ENCODE assay signal across 9 mouse cellular contexts in the genomic region with DNA sequence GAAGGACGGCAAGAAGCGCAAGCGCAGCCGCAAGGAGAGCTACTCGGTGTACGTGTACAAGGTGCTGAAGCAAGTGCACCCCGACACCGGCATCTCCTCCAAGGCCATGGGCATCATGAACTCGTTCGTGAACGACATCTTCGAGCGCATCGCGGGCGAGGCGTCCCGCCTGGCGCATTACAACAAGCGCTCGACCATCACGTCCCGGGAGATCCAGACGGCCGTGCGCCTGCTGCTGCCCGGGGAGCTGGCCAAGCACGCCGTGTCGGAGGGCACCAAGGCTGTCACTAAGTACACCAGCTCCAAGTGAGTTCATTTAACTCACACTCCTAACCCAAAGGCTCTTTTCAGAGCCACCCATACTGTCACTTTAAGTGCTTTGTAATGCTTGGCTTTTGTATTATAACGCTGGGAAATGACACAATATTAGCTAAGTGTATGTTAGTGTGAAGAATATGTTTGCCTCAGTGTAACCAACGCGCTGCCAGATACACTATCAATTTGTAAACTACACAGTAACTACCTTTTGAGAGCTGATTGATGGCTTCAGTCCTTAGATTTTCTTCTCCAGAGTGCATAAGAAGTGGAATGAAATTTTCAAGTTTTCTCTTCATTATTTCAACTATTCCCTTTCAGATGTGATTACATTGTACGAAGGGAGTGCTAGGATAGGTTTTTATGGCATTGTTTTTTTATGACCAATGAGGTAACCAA. TPM values are rescaled to one million over a fixed set of nuclear protein-coding genes. Genes with fewer than 3 reads are reported as not detected.
DNase-seq lines count a peak whose midpoint lies in the region; ATAC-seq and TF ChIP-seq lines count a peak whose summit lies in the region.
"Not testable (repeated sequence)": the region's sequence is repeated elsewhere in the genome, so short reads cannot be mapped to it uniquely, and the experiment has no call there.
"Had no signal": no experiment of that assay in that cellular context is flagged by ENCODE, and none has a peak within 500 bp of the region (broad histone marks: within the 10 kb centered on the region; RNA-seq: fewer than 3 reads in every experiment).

No protein-coding gene starts in this region.

- DNase-seq in 416B (ENCODE audit: low read depth) = peak; percentile 94
- peak; percentile 57 for DNase-seq in c-Kit-negative CD71-positive TER-119-positive erythroid progenitor cells, embryonic 14.5 days (ENCODE audit: low read depth, low spot score)
- not testable (repeated sequence) for DNase-seq in spleen, adult 2 months (ENCODE audit: low read depth in 1 of 2, low spot score in 2 of 2)

- not testable (repeated sequence) for H3K9me3 ChIP-seq in heart, embryonic 15.5 days (replicated peaks); intestine, postnatal 0 days (ENCODE audit: control insufficient read depth); liver, embryonic 12.5 days (replicated peaks); midbrain, embryonic 12.5 days

- under 1% methylated on average over 17 of the region's 34 CpGs for WGBS in heart, embryonic 15.5 days
- 0% methylated on average over 11 of the region's 34 CpGs for WGBS in intestine, postnatal 0 days
- WGBS in liver, embryonic 12.5 days (ENCODE audit: insufficient replicate concordance) = under 1% methylated on average over 13 of the region's 34 CpGs
- WGBS in midbrain, embryonic 12.5 days = under 1% methylated on average over 17 of the region's 34 CpGs
- WGBS in spleen, adult 2 months = under 1% methylated on average over 17 of the region's 34 CpGs

- not testable (repeated sequence) for TF ChIP-seq POLR2A in spleen, adult 2 months (IDR thresholded peaks at IDR 0.05; ENCODE audit: low read depth, low read length)

- H3K27me3 ChIP-seq in heart, embryonic 15.5 days; intestine, postnatal 0 days (replicated peaks; ENCODE audit: control insufficient read depth, insufficient read depth, low read length); liver, embryonic 12.5 days (replicated peaks); midbrain, embryonic 12.5 days; spleen, adult 2 months (ENCODE audit: control insufficient read depth, insufficient read depth, low read length): not testable (repeated sequence)

- peak overlapping the region; percentile 73 for H3K4me2 ChIP-seq in heart, embryonic 15.5 days
- H3K4me2 ChIP-seq in intestine, postnatal 0 days (replicated peaks; ENCODE audit: low read depth) = peak overlapping the region; percentile 69
- peak overlapping the region; percentile 79 for H3K4me2 ChIP-seq in liver, embryonic 12.5 days
- peak overlapping the region; percentile 68 for H3K4me2 ChIP-seq in midbrain, embryonic 12.5 days (replicated peaks)

- peak overlapping the region; percentile 97 for H3K27ac ChIP-seq in heart, embryonic 15.5 days
- H3K27ac ChIP-seq in intestine, postnatal 0 days (ENCODE audit: low read depth, low read length) = peak overlapping the region; percentile 84
- peak overlapping the region; percentile 99 for H3K27ac ChIP-seq in liver, embryonic 12.5 days
- H3K27ac ChIP-seq in midbrain, embryonic 12.5 days (replicated peaks) = peak overlapping the region; percentile 96
- H3K27ac ChIP-seq in spleen, adult 2 months (ENCODE audit: insufficient read depth, low read length) = peak overlapping the region; percentile 92

- peak overlapping the region; percentile 54 for H3K4me3 ChIP-seq in heart, embryonic 15.5 days
- H3K4me3 ChIP-seq in intestine, postnatal 0 days (ENCODE audit: low read depth, low read length) = peak overlapping the region; percentile 35
- peak overlapping the region; percentile 58 for H3K4me3 ChIP-seq in liver, embryonic 12.5 days
- H3K4me3 ChIP-seq in midbrain, embryonic 12.5 days = peak overlapping the region; percentile 45
- peak overlapping the region; percentile 54 for H3K4me3 ChIP-seq in spleen, adult 2 months (ENCODE audit: extremely low read depth, insufficient read depth, insufficient read length)

- peak; percentile 13; the same call in 1 of the 2 replicates for ATAC-seq in erythroid progenitor cell, adult 5-6 weeks (replicated peaks; ENCODE audit: low FRiP score, poor library complexity, severe bottlenecking)
- ATAC-seq in heart, embryonic 15.5 days (replicated peaks; ENCODE audit: insufficient number of reproducible peaks, insufficient read depth, low FRiP score, low read depth); intestine, postnatal 0 days; midbrain, embryonic 12.5 days (ENCODE audit: low FRiP score, low read depth): not testable (repeated sequence)
- peak; percentile 6; the same call in 1 of the 2 replicates for ATAC-seq in liver, embryonic 12.5 days

- H3K4me1 ChIP-seq in heart, embryonic 15.5 days (replicated peaks) = peaks cover 34% of the 10 kb centered on the region
- H3K4me1 ChIP-seq in intestine, postnatal 0 days (replicated peaks; ENCODE audit: control insufficient read depth, insufficient read depth, low read length); spleen, adult 2 months (ENCODE audit: control insufficient read depth, insufficient read depth, insufficient read length): not testable (repeated sequence)
- peaks cover 39% of the 10 kb centered on the region for H3K4me1 ChIP-seq in liver, embryonic 12.5 days
- H3K4me1 ChIP-seq in midbrain, embryonic 12.5 days = peaks cover 26% of the 10 kb centered on the region

- peak overlapping the region; percentile 58 for H3K9ac ChIP-seq in heart, embryonic 15.5 days
- peak overlapping the region; percentile 41 for H3K9ac ChIP-seq in intestine, postnatal 0 days (ENCODE audit: low read depth, low read length)
- peak overlapping the region; percentile 85 for H3K9ac ChIP-seq in liver, embryonic 12.5 days
- H3K9ac ChIP-seq in midbrain, embryonic 12.5 days (replicated peaks) = peak overlapping the region; percentile 72

- not testable (repeated sequence) for TF ChIP-seq CTCF in intestine, postnatal 0 days (IDR thresholded peaks at IDR 0.05; ENCODE audit: low read depth); spleen, adult 2 months (IDR thresholded peaks at IDR 0.05; ENCODE audit: extremely low read depth, insufficient read depth, insufficient read length, insufficient replicate concordance)

- H3K36me3 ChIP-seq in heart, embryonic 15.5 days; intestine, postnatal 0 days (ENCODE audit: control insufficient read depth, insufficient read depth); liver, embryonic 12.5 days; midbrain, embryonic 12.5 days; spleen, adult 2 months (ENCODE audit: control insufficient read depth, insufficient read depth, low read length): not testable (repeated sequence)

RNA-seq across cellular contexts. Expression of gene Hist1h2bg, which starts 0.5 kb away (rescaled TPM):
- total RNA-seq in erythroid progenitor cell, adult 5-6 weeks (2015; ENCODE audit: low replicate concordance) = 851 and 976 TPM in 2 replicates
- 2,677 and 3,057 TPM in 2 replicates for total RNA-seq in erythroid progenitor cell, adult 5-6 weeks (2017; ENCODE audit: low replicate concordance)
- 4.3 and 4.6 TPM in 2 replicates for polyA plus RNA-seq in heart, embryonic 15.5 days (2015; fragmentation: Nextera tagmentation; extraction: Ambion mirVana)
- polyA plus RNA-seq in intestine, postnatal 0 days (2015; fragmentation: Nextera tagmentation; extraction: Ambion mirVana) = 3.1 and 4.4 TPM in 2 replicates
- polyA plus RNA-seq in liver, embryonic 12.5 days (2016; fragmentation: Nextera tagmentation; extraction: Ambion mirVana) = 10.7 and 14.4 TPM in 2 replicates
- polyA plus RNA-seq in midbrain, embryonic 12.5 days (2016; fragmentation: Nextera tagmentation; extraction: Ambion mirVana) = 13.0 and 13.8 TPM in 2 replicates
- 57.5 and 66.9 TPM in 2 replicates for polyA plus RNA-seq in spleen, adult 2 months (2012; rRNA removed)

RNA-seq across cellular contexts. Expression of gene Hist1h2ae, which starts 0.6 kb away (rescaled TPM):
- total RNA-seq in erythroid progenitor cell, adult 5-6 weeks (2015; ENCODE audit: low replicate concordance) = 4.2 and 33.5 TPM in 2 replicates
- 1,390 and 1,464 TPM in 2 replicates for total RNA-seq in erythroid progenitor cell, adult 5-6 weeks (2017; ENCODE audit: low replicate concordance)
- 33.7 and 35.5 TPM in 2 replicates for polyA plus RNA-seq in heart, embryonic 15.5 days (2015; fragmentation: Nextera tagmentation; extraction: Ambion mirVana)
- 17.7 and 24.0 TPM in 2 replicates for polyA plus RNA-seq in intestine, postnatal 0 days (2015; fragmentation: Nextera tagmentation; extraction: Ambion mirVana)
- 106 and 109 TPM in 2 replicates for polyA plus RNA-seq in liver, embryonic 12.5 days (2016; fragmentation: Nextera tagmentation; extraction: Ambion mirVana)
- polyA plus RNA-seq in midbrain, embryonic 12.5 days (2016; fragmentation: Nextera tagmentation; extraction: Ambion mirVana) = 95.2 and 113 TPM in 2 replicates
- 15.5 and 23.4 TPM in 2 replicates for polyA plus RNA-seq in spleen, adult 2 months (2012; rRNA removed)

RNA-seq across cellular contexts. Expression of gene Hist1h2bf, which starts 2.3 kb away (rescaled TPM):
- 1,210 and 1,460 TPM in 2 replicates for total RNA-seq in erythroid progenitor cell, adult 5-6 weeks (2015; ENCODE audit: low replicate concordance)
- total RNA-seq in erythroid progenitor cell, adult 5-6 weeks (2017; ENCODE audit: low replicate concordance) = 1,557 and 1,840 TPM in 2 replicates
- polyA plus RNA-seq in heart, embryonic 15.5 days (2015; fragmentation: Nextera tagmentation; extraction: Ambion mirVana) = 0.97 and 1.5 TPM in 2 replicates
- 0.64 and 1.3 TPM in 2 replicates for polyA plus RNA-seq in intestine, postnatal 0 days (2015; fragmentation: Nextera tagmentation; extraction: Ambion mirVana)
- polyA plus RNA-seq in liver, embryonic 12.5 days (2016; fragmentation: Nextera tagmentation; extraction: Ambion mirVana) = 7.1 and 9.9 TPM in 2 replicates
- polyA plus RNA-seq in midbrain, embryonic 12.5 days (2016; fragmentation: Nextera tagmentation; extraction: Ambion mirVana) = 4.5 and 5.1 TPM in 2 replicates
- polyA plus RNA-seq in spleen, adult 2 months (2012; rRNA removed) = 26.2 and 28.3 TPM in 2 replicates
- polyA plus RNA-seq: CD4-positive, CD25-positive, alpha-beta regulatory T cell, adult 4 months had no signal

RNA-seq across cellular contexts. Expression of gene Hist1h2ad, which starts 2.5 kb away (rescaled TPM):
- total RNA-seq in erythroid progenitor cell, adult 5-6 weeks (2015; ENCODE audit: low replicate concordance) = 9.0 and 15.1 TPM in 2 replicates
- total RNA-seq in erythroid progenitor cell, adult 5-6 weeks (2017; ENCODE audit: low replicate concordance) = 2,771 and 6,356 TPM in 2 replicates
- 1.2 and 1.6 TPM in 2 replicates for polyA plus RNA-seq in heart, embryonic 15.5 days (2015; fragmentation: Nextera tagmentation; extraction: Ambion mirVana)
- 0.97 and 1.3 TPM in 2 replicates for polyA plus RNA-seq in intestine, postnatal 0 days (2015; fragmentation: Nextera tagmentation; extraction: Ambion mirVana)
- polyA plus RNA-seq in liver, embryonic 12.5 days (2016; fragmentation: Nextera tagmentation; extraction: Ambion mirVana) = 1.2 and 3.1 TPM in 2 replicates
- 1.8 and 2.5 TPM in 2 replicates for polyA plus RNA-seq in midbrain, embryonic 12.5 days (2016; fragmentation: Nextera tagmentation; extraction: Ambion mirVana)
- 12.2 and 23.2 TPM in 2 replicates for polyA plus RNA-seq in spleen, adult 2 months (2012; rRNA removed)

RNA-seq across cellular contexts. Expression of gene Hist1h3d, which starts 3.9 kb away (rescaled TPM):
- total RNA-seq in erythroid progenitor cell, adult 5-6 weeks (2015; ENCODE audit: low replicate concordance) = 379 and 393 TPM in 2 replicates
- 236 and 363 TPM in 2 replicates for total RNA-seq in erythroid progenitor cell, adult 5-6 weeks (2017; ENCODE audit: low replicate concordance)
- polyA plus RNA-seq in heart, embryonic 15.5 days (2015; fragmentation: Nextera tagmentation; extraction: Ambion mirVana) = 2.0 and 2.2 TPM in 2 replicates
- polyA plus RNA-seq in intestine, postnatal 0 days (2015; fragmentation: Nextera tagmentation; extraction: Ambion mirVana) = 1.6 and 2.3 TPM in 2 replicates
- polyA plus RNA-seq in liver, embryonic 12.5 days (2016; fragmentation: Nextera tagmentation; extraction: Ambion mirVana) = 5.3 and 6.2 TPM in 2 replicates
- polyA plus RNA-seq in midbrain, embryonic 12.5 days (2016; fragmentation: Nextera tagmentation; extraction: Ambion mirVana) = 4.6 and 5.4 TPM in 2 replicates
- polyA plus RNA-seq in spleen, adult 2 months (2012; rRNA removed) = 20.9 and 27.9 TPM in 2 replicates
- polyA plus RNA-seq: CD4-positive, CD25-positive, alpha-beta regulatory T cell, adult 4 months had no signal
